Mouse (Mus musculus) kidney, postnatal 0 days (tissue): ENCODE data around the gene Hhat. TPM values are rescaled to one million over a fixed set of nuclear protein-coding genes. Genes with fewer than 3 reads are reported as not detected.

Experiments
- ATAC-seq: fragments of 200-750 bp; cut with Nextera tagmentation; replicated peaks from 2 replicates; pipeline ENCODE4 v1.8.0; 2017; ENCODE audit warnings: low read depth, moderate number of reproducible peaks, moderate TSS enrichment, moderate library complexity; ENCODE audit not compliant: low FRiP score
- DNase-seq: peaks from one replicate; pipeline ENCODE4 v3.0.0-alpha.2; 2016; ENCODE audit warnings: low spot score
- H3K27ac ChIP-seq: fragments of 300-500 bp; sonication (generic); 2 replicates; pipeline ENCODE4 v1.5.1; 2014; ENCODE audit warnings: mild to moderate bottlenecking
- H3K27me3 ChIP-seq: fragments of 300-500 bp; sonication (generic); 2 replicates; pipeline ENCODE4 v1.6.1; 2014; ENCODE audit warnings: low read length, mixed read lengths; ENCODE audit not compliant: insufficient read depth
- H3K36me3 ChIP-seq: fragments of 300-500 bp; sonication (generic); 2 replicates; pipeline ENCODE4 v1.6.1; 2014; ENCODE audit warnings: low read length, mixed read lengths; ENCODE audit not compliant: insufficient read depth
- H3K4me1 ChIP-seq: fragments of 300-500 bp; sonication (generic); replicated peaks from 2 replicates; pipeline ENCODE4 v1.6.1; 2014; ENCODE audit warnings: antibody characterized with exemption, low read length, mixed read lengths; ENCODE audit not compliant: insufficient read depth
- H3K4me2 ChIP-seq: fragments of 300-500 bp; sonication (generic); 2 replicates; pipeline ENCODE4 v1.6.1; 2014; ENCODE audit warnings: mild to moderate bottlenecking, low read length, moderate library complexity, mixed read lengths
- H3K4me3 ChIP-seq: fragments of 300-500 bp; sonication (generic); replicated peaks from 2 replicates; pipeline ENCODE4 v1.5.1; 2014; ENCODE audit warnings: low read depth, low read length
- H3K9ac ChIP-seq: fragments of 300-500 bp; sonication (generic); 2 replicates; pipeline ENCODE4 v1.6.1; 2014; ENCODE audit warnings: low read depth, low read length
- H3K9me3 ChIP-seq: fragments of 300-500 bp; sonication (generic); replicated peaks from 2 replicates; pipeline ENCODE4 v1.6.1; 2016; ENCODE audit warnings: low read length, inconsistent platforms, mixed read lengths
- CTCF ChIP-seq: IDR thresholded peaks from 2 replicates; pipeline ENCODE4 v1.5.1; 2016; ENCODE audit warnings: antibody characterized with exemption, low read depth, mild to moderate bottlenecking, moderate library complexity
- WGBS: fragments of 180-500 bp; shearing (Covaris S2); extraction: QIAGEN DNeasy Blood & Tissue Kit; methylation state at CpG from one replicate; pipeline ENCODE4 v1.1.7; 2014; 5-methylcytosine and 5-hydroxymethylcytosine counted together
- polyA plus RNA-seq: library from polyadenylated mRNA; unstranded; fragments of >200 nt; fragmentation: Nextera tagmentation; extraction: Ambion mirVana; gene quantifications from 2 replicates; pipeline ENCODE4 v1.2.1, GENCODE M21; 2015

Hhat gene
- polyA plus RNA-seq, 1 experiment from 2014 or later: 13.5 TPM

DNA sequence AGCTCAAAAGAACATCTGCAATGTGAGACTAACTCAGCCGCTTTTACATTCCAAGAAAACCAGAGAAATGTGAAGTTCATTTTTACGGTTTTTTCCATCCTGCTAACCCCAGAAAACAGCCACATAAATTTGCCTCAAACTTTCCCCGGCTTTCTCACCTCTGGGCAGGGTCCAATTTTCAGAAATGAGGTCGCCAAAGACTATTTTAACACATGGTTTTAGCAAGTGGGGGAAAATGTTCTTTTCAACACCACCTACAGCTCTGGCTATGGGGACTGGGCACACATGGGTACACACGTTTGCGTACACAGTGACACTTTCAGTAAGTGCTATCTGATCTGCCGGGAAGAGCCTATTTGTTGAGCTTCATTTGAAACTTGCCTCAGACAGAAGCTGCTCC lies 40.5 kb downstream of the Hhat start:
- peak overlapping the region; percentile 42; the same call in 1 of the 2 replicates for H3K27ac ChIP-seq
- H3K4me1 ChIP-seq: no peaks in the 10 kb centered on the region
- peak; percentile 73 for DNase-seq
- no peaks in the 10 kb centered on the region for H3K27me3 ChIP-seq
- no peak overlapping the region for H3K9ac ChIP-seq
- ATAC-seq: no peak
- whole genome bisulfite sequencing: 40% methylated on average over 7 of the region's 7 CpGs
- TF ChIP-seq CTCF: no peak
- H3K36me3 ChIP-seq: 0 out of 2 replicates have a peak, but pooled peaks cover 3% of the 10 kb centered on the region
- no peaks in the 10 kb centered on the region for H3K9me3 ChIP-seq
- no peak overlapping the region for H3K4me3 ChIP-seq
- no peak overlapping the region for H3K4me2 ChIP-seq

DNA sequence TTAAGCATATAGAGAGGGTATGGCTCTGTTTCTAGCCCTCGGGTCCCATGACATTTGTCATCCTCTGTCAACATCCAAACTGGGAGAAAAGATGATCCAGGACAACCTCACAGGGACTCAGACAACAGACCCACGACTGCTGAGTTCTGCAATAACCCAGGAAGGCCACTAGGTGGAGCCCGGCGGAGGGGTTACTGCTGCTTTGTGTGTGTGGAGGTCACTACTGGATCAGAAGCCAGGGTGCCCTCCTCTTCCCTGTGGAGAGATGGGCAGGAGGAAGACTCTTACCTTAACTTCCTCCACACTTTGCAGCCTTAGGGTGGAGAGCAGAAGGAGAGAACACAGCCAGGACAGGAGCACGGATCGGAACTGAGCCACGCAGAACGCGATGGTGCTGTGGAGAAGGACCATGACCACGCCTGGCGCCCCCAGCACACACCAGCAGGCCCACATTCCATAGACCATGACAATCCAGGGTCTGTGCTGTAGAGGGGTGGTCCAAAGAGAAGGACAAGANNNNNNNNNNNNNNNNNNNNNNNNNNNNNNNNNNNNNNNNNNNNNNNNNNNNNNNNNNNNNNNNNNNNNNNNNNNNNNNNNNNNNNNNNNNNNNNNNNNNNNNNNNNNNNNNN lies 43.9 kb downstream of the Hhat start:
- no peak overlapping the region for H3K9ac ChIP-seq
- no peak overlapping the region for H3K4me3 ChIP-seq
- H3K4me1 ChIP-seq: no peaks in the 10 kb centered on the region
- peak; percentile 95 for TF ChIP-seq CTCF
- no peaks in the 10 kb centered on the region for H3K9me3 ChIP-seq
- H3K27me3 ChIP-seq: no peaks in the 10 kb centered on the region
- no peak overlapping the region for H3K27ac ChIP-seq
- ATAC-seq (peak; percentile 53), DNase-seq (peak; percentile 81)
- H3K36me3 ChIP-seq: 0 out of 2 replicates have a peak, but pooled peaks cover 3% of the 10 kb centered on the region
- 55% methylated on average over 11 of the region's 11 CpGs for WGBS
- H3K4me2 ChIP-seq: no peak overlapping the region

- DNase-seq (peak; percentile 72), ATAC-seq (no peak)
- Histone ChIP-seq H3K9me3 (no peaks in the 10 kb centered on the region), H3K9ac (no peak overlapping the region), H3K4me3 (no peak overlapping the region), H3K36me3 (0 out of 2 replicates have a peak, but pooled peaks cover 3% of the 10 kb centered on the region), H3K4me1 (no peaks in the 10 kb centered on the region), H3K27me3 (no peaks in the 10 kb centered on the region), H3K27ac (no peak overlapping the region), H3K4me2 (no peak overlapping the region)
- TF ChIP-seq CTCF: peak; percentile 87
- 30% methylated on average over 5 of the region's 5 CpGs for WGBS
Observed at GRCm38 (mm10) chr1:192722147-192722546, 48.9 kb downstream of the Hhat start.

- Histone ChIP-seq H3K4me3 (no peak overlapping the region), H3K9ac (no peak overlapping the region), H3K36me3 (no peaks in the 10 kb centered on the region), H3K4me1 (no peaks in the 10 kb centered on the region), H3K27ac (no peak overlapping the region), H3K27me3 (no peaks in the 10 kb centered on the region), H3K9me3 (no peaks in the 10 kb centered on the region), H3K4me2 (no peak overlapping the region)
- TF ChIP-seq CTCF: no peak
- DNase-seq (no peak), ATAC-seq (no peak)
- 83% methylated on average over 10 of the region's 10 CpGs for WGBS
Observed at GRCm38 (mm10) chr1:192720156-192720555, 50.9 kb downstream of the Hhat start.

DNA sequence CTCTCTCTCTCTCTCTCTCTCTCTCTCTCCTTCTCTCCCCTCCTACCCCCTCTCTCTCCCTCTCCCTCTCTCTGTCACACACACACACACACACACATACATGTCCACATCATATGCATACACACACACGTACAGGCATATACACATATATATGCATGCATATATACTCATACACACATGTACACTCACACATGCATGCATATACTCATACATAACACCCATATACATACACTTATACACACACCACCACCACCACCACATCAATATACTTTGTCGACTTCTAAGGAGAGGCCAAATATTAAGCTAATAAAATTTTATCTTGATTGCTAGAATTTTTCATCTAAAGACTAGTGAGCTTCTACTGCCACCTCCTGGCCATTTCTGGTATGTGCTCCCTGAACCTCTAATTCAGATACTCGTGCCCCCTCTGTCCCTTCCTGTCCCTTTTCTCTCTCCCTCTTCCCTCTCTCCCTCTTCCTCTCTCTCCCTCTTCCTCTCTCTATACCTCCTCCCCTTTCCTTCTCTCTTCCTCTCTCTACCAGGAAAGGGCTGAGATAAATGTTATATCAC lies 59.2 kb downstream of the Hhat start:
- TF ChIP-seq CTCF: peak; percentile 85
- Histone ChIP-seq H3K36me3 (no peaks in the 10 kb centered on the region), H3K9me3 (no peaks in the 10 kb centered on the region), H3K4me2 (no peak overlapping the region), H3K27me3 (no peaks in the 10 kb centered on the region), H3K9ac (no peak overlapping the region), H3K27ac (no peak overlapping the region), H3K4me3 (no peak overlapping the region), H3K4me1 (no peaks in the 10 kb centered on the region)
- DNase-seq (peak; percentile 73), ATAC-seq (no peak; the same call in 1 of the 2 replicates)
- WGBS: 33% methylated on average over 3 of the region's 3 CpGs

- Histone ChIP-seq H3K27me3 (no peaks in the 10 kb centered on the region), H3K36me3 (no peaks in the 10 kb centered on the region), H3K4me3 (no peak overlapping the region), H3K4me1 (no peaks in the 10 kb centered on the region), H3K9ac (no peak overlapping the region), H3K9me3 (no peaks in the 10 kb centered on the region; the same call in 1 of the 2 replicates), H3K4me2 (no peak overlapping the region), H3K27ac (no peak overlapping the region; the same call in 1 of the 2 replicates)
- peak; percentile 14 for DNase-seq
- WGBS: 80% methylated on average over 8 of the region's 8 CpGs
- ATAC-seq: no peak
- TF ChIP-seq CTCF: no peak
Observed at GRCm38 (mm10) chr1:192700339-192701073, 70.5 kb downstream of the Hhat start.
